Mouse (Mus musculus) ovary, postnatal 14 days (tissue): ENCODE results near the gene Olfr1391.
"Not testable (repeated sequence)": the region's sequence is repeated elsewhere in the genome, so short reads cannot be mapped to it uniquely, and the experiment has no call there.

Experiments used
- DNase-seq: peaks from one replicate; pipeline ENCODE4 v3.0.0; 2022; ENCODE audit warnings: low spot score

The Olfr1391 gene

GRCm38 (mm10) chr11:49322442-49322841 lies at the start of gene Olfr1391:
TSS of gene Olfr1391 (plus strand) at chr11:49322742.
- no peak for DNase-seq

- DNase-seq, result no peak
Measured at GRCm38 (mm10) chr11:49273834-49274519, 48.6 kb upstream of the Olfr1391 start.

- DNase-seq, result no peak
Measured at GRCm38 (mm10) chr11:49278222-49278621, 44.3 kb upstream of the Olfr1391 start, which contains the start of gene Olfr1393. TSS of gene Olfr1393 (plus strand) at chr11:49278304.

GRCm38 (mm10) chr11:49284982-49285381 lies 37.6 kb upstream of the Olfr1391 start, which contains the start of gene Olfr1392:
TSS of gene Olfr1392 (plus strand) at chr11:49285282.
- not testable (repeated sequence) for DNase-seq

GRCm38 (mm10) chr11:49287251-49287650 lies 35.3 kb upstream of the Olfr1391 start:
- DNase-seq, result no peak

DNA sequence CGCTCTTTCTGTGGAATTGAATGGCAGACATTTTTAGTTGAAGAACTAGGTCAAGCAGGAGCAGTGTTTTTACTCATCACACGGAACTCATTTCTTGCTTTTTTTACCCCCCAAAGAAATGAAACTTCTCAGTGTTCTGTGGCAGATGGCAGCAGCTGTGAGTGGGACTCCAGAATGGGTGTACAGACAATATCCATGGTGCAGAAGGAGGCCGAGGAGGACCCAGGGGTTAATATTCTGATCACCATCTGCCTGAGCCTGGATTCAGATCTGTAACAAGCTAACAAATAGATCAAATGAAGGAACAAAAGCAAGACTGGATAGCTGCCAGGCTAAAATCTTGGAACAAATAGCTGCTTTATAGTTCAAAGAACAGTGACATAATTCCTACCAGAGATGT lies 29.8 kb upstream of the Olfr1391 start:
- no peak for DNase-seq

DNA sequence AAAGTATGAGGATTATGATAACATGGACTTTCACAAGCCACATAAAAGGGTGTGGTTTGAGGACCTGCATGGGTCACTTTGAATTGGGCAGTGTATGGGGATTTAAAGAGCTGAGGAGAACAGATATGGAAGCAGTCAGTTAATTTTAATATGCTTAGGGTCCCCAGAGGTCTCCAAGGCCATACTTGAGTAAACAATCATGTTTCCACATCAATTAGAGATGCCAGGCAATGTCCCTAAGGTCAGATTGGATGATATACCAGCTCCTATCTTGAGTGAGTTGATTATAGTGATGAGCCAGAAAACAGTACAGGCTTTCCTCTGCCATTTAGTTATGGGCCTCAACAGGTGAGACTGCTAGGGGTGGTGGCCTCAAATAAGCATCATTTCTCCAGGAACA lies 18.1 kb upstream of the Olfr1391 start, which contains the start of gene Olfr10:
Olfr10 (plus strand) TSS at position 301 of the 400 bp plus-strand sequence.
- DNase-seq, result no peak

GRCm38 (mm10) chr11:49308547-49308946 lies 14.0 kb upstream of the Olfr1391 start:
- DNase-seq, result not testable (repeated sequence)

GRCm38 (mm10) chr11:49326726-49327125 lies 4.2 kb downstream of the Olfr1391 start:
- DNase-seq, result no peak

- DNase-seq, result no peak
Measured at GRCm38 (mm10) chr11:49329686-49330085, 7.1 kb downstream of the Olfr1391 start.

DNA sequence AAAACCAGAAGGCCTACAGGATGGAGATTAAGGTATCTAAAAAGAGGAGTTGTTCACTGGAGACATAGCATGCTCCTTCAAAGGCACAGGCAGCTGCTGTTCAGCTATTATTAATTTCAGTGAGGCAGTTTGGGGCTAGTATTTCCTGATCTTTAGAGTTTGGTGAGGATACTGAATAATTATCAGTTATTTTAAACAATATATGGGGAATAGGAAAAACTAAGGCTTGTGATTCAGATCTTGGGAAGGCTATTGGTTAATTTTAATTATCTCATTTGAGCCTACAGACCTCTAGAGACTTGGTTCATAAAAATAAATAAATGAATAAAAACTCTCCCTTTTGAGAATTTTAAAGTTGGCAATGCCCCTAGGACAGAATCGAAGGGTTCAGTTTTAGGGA lies 12.3 kb downstream of the Olfr1391 start, which contains the start of gene Olfr1390:
Olfr1390 (plus strand) TSS at position 301 of the 400 bp plus-strand sequence.
- no peak for DNase-seq

DNA sequence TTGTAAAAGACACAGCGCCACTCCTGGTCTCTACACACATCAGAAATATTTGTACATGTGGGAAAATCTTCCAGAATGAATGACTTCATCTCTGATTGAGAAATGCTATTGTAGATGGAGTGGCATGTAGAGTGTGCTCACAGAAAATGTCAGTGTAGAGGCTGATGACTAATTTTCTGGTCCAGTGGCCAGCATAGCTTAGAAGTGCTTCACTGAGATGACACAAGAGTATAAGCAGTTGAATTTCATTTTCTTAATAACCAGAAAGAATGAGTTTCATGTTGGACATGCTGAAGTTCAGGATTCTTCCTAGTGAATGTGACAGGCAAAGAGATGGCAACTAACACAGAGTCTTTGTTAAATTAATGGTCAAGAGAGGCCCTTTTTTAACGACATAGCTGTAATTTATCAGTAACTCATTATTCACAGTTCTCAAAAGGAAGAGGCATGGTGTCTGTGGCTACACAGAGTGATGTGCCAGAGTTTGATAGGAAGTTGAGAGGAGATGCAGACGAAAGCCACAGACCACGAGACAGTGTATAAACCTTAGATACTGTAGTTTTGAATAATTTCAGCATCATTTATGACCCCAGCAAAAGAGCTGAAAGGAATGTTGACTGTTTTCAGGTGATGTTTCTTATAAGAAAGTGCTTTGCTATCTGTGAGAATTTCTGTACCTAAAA lies 14.7 kb downstream of the Olfr1391 start:
- DNase-seq, result no peak
